Mouse (Mus musculus): Measurements from ENCODE around the gene Foxo3.

Gene Foxo3

GRCm38 (mm10) chr10:42221136-42221891 is 55.2 kb downstream of the Foxo3 start:
- DNase-seq, result no peak

DNA sequence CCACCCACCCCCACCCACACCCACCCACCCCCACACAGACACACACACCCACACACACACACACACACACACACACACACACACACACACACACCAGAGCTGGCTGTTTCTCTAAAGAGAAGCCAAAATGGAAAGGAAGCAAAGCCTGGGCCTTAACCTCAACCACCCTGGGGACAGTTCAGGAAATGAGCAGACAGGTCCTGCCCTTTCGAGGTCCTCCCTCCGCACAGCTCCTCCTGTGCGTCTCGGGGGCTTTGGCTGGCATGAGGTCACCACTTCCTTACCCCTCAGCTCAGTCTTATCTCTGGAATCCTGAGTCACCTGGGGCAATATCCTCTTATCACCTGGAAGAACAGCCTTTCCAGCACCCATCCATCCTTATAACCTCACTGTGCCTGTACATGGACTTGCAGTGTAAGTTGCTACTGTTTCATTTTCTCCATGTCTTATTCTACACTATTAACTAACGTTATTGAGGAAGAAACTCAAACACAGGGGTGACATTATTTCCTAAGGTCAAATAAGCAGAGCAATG is 56.1 kb downstream of the Foxo3 start:
- DNase-seq, result no peak

GRCm38 (mm10) chr10:42211407-42211806 is 65.1 kb downstream of the Foxo3 start:
- no peak for DNase-seq

GRCm38 (mm10) chr10:42210641-42211040 is 65.9 kb downstream of the Foxo3 start:
- DNase-seq, result no peak

- no peak for DNase-seq
Observed at GRCm38 (mm10) chr10:42209809-42210208, 66.7 kb downstream of the Foxo3 start.

DNA sequence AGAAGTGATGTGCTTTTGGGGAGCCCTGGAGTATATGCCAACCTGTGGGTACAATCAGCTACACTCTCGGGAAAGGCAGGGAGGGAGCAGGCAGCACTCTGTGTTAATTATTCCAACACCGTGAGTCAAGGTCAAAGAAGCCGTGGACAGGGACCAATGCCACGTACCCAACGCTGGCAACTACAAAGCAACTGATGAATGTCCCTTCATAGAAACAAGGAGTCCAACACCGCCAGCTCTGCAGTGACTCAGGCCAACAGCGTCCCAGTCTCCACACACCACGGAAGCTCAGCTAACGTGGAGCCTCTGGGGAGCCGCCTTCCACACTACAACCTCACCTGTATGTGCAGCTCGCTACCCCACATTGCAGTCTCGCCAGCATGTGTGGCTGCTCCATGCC is 68.9 kb downstream of the Foxo3 start:
- no peak for DNase-seq

DNA sequence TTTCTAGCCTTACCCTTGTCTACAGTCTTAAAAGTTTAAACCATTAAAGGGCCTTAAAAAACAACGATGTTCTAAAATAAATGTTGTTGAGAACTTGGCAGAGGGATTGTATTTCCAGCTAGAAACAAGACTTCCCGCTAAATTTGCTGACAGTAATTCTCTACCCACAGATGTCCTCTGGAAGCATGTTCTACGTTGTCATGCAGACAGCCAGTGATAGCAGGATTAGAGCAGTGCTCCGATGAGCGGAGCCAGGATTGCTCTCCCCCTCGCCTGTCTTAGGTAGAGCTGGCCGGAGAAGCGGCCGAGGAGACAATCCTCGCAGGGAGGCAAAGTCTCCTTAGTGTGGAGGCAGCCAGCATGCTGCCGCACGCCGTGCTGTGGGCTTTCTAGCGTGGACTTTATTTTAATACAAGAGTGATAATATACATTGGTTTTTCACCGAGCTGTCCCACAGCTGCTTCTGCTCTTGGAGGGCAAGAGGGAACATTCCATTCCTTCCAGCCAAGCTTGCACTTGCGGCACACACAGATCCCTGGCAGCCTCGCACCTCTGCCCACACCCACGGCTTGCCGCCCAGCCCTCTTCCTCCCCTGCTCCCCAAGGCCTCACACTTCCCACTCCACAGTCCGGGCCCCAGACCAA is 71.7 kb downstream of the Foxo3 start:
- no peak for DNase-seq

DNA sequence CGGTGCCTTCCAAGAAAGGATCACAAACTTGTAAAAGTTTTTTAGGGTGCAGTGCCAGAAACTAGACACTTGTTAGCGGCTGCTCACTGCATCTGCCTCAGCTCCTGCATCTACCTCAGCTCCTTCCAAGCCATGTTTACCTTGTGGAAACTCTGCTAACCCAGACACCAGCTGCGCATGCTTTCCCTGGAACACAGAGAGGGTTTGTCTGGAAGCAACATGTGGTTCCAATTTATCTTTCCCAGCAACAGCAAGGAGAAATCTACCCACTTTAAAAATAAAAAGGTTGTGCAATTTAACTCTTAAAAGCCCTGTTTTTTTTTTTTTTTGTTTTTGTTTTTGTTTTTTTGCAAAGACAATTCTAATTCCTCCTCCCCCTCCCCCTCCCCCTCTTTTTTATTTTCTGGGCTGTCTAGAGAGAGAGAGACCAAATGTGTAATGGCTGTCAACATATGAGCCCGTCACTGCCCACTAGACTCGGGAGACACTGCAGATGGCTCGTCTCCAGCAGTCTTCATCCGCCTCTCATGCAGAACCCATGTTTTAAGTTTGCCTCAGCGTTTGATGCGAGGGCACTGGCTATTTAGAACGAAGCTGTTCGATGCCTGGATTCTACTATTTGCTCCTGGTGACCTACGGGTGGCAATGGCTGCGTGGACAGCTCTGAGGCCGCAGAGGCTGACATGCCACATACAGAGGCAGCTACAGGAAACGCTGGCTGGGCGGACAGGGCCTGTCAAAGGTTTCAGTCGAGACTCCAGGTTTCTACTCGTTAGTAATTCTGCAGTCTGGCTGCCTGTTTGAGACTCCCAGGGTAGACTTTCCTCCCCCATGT is 73.0 kb downstream of the Foxo3 start:
- DNase-seq, result no peak

DNA sequence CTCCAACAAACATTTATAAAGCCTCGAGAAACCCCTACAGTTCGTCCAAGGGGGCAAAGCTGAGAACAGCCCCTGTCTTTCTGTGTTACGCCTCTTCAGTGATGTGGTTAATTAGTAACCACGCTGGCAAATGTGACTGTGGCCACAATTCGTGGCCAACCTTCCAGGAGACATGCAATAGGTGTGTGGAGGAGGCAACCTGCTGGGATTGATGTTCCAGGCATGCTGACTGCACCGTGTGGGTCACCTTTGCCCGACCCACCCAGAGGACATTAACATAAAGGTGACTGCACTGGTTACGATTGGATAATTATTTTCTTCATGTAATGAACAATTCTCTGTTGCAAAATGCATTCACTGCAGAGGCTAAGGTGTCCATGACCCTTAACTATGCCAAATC is 74.0 kb downstream of the Foxo3 start:
- peak; percentile 64 to 83 for DNase-seq

DNA sequence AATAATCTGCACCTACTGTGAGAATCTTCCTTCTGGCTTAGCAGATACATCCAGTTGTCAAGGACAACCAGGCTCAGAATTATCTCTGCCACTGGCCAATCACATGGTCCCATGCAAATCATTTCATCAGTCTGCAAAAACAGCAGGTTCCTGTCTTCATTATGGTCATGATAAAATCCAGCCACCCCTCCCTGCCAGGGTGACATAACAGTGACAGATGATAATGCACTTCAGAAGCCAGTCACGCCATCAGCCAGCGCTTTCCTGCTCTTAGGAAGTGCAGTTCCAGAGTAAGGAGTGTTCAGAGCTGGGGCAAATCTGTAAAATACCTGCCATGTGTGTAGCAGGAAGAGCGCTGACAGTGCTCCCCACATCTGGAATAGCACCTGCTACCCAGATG is 77.1 kb downstream of the Foxo3 start:
- DNase-seq, result no peak

- DNase-seq, result no peak
Observed at GRCm38 (mm10) chr10:42198682-42199081, 77.9 kb downstream of the Foxo3 start.

GRCm38 (mm10) chr10:42194784-42195183 is 81.8 kb downstream of the Foxo3 start:
- no peak for DNase-seq

DNA sequence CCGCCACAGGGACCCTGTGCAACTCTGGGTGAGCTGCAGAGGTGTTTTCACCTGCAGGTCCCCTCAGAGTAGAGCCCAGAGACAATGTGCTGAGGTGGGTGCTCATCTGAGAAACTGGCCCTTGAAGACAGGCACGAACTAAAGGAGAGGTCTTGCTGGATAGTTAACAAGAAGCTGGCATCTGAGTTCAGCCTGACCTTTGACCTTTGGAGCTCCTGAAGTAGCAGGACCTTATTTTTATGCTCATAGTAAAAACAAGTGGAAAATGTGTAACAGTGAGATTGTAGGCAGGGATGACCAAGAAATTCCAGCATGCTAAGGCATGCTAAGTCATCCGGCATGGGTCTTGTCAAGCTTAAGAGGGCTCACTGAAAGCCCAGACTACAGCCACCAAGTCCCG is 82.6 kb downstream of the Foxo3 start:
- peak in 1 of 2 experiments; percentile 48 for DNase-seq

GRCm38 (mm10) chr10:42192951-42193350 is 83.6 kb downstream of the Foxo3 start:
- no peak for DNase-seq

- DNase-seq, result peak; percentile 40 to 46
Observed at GRCm38 (mm10) chr10:42189674-42190434, 86.7 kb downstream of the Foxo3 start.

DNA sequence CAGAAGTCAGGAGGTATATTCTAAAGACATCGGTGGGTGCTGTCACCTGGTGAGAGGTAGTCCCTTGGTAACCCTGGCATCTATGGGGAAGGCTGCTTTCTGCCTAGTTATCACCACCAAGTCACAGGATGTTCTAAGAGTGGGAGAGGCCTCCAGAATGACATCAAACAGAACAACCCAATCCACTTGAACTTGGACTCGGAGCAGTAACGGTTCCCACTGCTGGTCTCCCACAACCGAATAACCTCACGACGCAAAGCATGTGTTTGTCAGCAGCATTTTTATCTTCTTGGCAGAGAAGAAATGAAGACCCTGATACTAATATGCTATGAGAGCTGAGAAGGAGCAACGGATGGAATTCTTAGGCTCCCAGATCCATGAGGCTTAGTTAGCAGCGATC is 87.5 kb downstream of the Foxo3 start:
- DNase-seq, result no peak

GRCm38 (mm10) chr10:42188091-42188490 is 88.5 kb downstream of the Foxo3 start:
- no peak for DNase-seq

GRCm38 (mm10) chr10:42186941-42187401 is 89.6 kb downstream of the Foxo3 start:
- no peak for DNase-seq

DNA sequence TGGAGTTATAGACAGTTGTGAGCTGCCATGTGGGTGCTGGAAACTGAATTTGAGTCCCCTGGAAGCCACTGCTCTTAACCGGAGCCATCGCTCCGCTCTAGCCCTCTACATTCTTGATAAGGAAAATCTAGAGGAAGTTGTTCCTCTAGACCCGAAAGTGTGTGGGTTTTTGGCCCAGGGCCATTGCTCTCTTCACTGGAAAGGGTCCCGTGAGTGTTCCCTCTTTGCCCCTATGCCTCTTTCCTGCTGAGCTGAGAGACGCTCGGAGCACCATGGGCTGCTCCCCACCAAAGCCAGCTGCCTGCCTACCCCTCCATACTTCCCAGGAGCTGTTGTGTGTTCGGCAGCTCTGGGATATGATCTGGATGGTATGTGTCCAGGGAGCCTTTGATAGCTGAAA is 96.2 kb downstream of the Foxo3 start:
- no peak for DNase-seq

GRCm38 (mm10) chr10:42178751-42179150 is 97.8 kb downstream of the Foxo3 start:
- no peak for DNase-seq

DNA sequence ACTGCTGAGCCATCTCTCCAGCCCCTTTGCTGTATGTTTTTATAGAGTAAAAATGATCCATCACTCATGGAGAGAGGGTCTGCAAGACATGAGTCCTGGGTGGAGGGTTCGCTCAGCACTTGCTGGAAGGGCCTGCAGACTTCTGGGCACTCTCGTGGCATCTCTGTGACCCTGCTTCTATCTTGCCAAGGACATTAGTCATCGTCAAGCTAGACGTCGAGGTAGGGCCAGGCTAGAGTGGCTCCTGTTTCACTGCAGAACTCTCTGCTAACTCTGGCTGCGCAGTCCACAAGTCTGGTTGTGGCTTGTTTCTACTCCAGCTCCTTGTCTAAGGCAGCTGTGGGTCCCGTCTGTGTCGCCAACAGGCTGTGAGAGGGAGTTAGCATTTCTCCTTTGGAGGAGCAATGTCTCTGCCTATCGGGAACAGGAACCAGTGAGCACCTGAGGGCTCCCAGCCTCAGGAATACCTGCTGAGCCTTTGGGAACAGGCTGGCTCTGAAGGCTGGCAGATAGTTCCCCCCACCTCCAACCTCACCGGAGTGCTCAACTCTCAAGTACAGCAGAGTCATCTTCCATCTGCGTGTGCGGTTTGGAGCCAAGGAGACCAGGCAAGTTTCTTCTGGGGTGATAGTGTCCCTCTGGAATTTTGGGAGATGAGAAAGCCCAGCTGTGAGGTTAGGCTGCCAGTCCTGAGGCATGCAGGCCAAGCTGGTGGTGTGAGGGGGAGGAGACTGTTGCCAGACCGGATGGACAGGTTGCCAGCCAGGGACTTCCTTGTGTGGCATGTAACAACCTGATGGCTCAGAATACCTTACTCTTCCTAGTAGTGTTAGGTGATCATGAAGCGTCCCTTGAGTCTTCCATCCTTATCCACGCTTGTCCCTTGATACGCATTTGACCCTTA is 98.5 kb downstream of the Foxo3 start:
- DNase-seq, result no peak
